Mouse (Mus musculus): Measurements from ENCODE around the gene Ice2.

GRCm38 (mm10) chr9:69450636-69451035, 52.9 kb downstream of the Ice2 start:
- no peak for TF ChIP-seq ZNF384 (IDR thresholded peaks at IDR 0.05; ENCODE audit: low read depth, low read length)
- TF ChIP-seq MAFK (IDR thresholded peaks at IDR 0.05; ENCODE audit: insufficient read depth, low read depth, low read length), result no peak
- no peak for TF ChIP-seq HCFC1 (IDR thresholded peaks at IDR 0.05; ENCODE audit: borderline replicate concordance, insufficient read depth, low read length)
